Mouse (Mus musculus) C2C12 (cell line): ENCODE measurements around the gene C8g.

ENCODE experiments used
- CEBPB ChIP-seq: IDR thresholded peaks from one replicate; pipeline ENCODE4 v1.6.1; 2011; ENCODE audit warnings: low read depth, mild to moderate bottlenecking, control low read depth, moderate library complexity
- CTCF ChIP-seq: IDR thresholded peaks from one replicate; pipeline ENCODE4 v1.5.1; 2011; ENCODE audit not compliant: control insufficient read depth, insufficient read depth, insufficient read length
- MAX ChIP-seq: IDR thresholded peaks from one replicate; pipeline ENCODE4 v1.6.1; 2011; ENCODE audit warnings: mild to moderate bottlenecking, control low read depth
- MYOG ChIP-seq: IDR thresholded peaks from one replicate; pipeline ENCODE4 v1.6.1; 2011; ENCODE audit not compliant: control insufficient read depth, insufficient read length; ENCODE audit errors: extremely low read depth
- USF1 ChIP-seq: IDR thresholded peaks from one replicate; pipeline ENCODE4 v1.6.1; 2011; ENCODE audit warnings: low read depth, mild to moderate bottlenecking, control low read depth, moderate library complexity

GRCm38 (mm10) chr2:25458911-25459310 is 42.6 kb downstream of the C8g start:
- TF ChIP-seq CTCF: no peak
- TF ChIP-seq MYOG: no peak
- TF ChIP-seq MAX: no peak
- TF ChIP-seq USF1: no peak
- no peak for TF ChIP-seq CEBPB
